Mouse (Mus musculus) liver, postnatal 0 days (tissue): Measurements from ENCODE around the gene Plxna4. TPM values are rescaled to one million over a fixed set of nuclear protein-coding genes. Genes with fewer than 3 reads are reported as not detected.

Source experiments
- ATAC-seq: fragments of 200-750 bp; cut with Nextera tagmentation; 2 replicates; pipeline ENCODE4 v1.8.0; 2017; ENCODE audit warnings: mild to moderate bottlenecking, moderate library complexity
- DNase-seq: peaks from one replicate; pipeline ENCODE4 v3.0.0-alpha.2; 2016
- H3K27ac ChIP-seq: fragments of 300-500 bp; sonication (generic); 2 replicates; pipeline ENCODE4 v1.5.1; 2014; ENCODE audit warnings: antibody characterized with exemption, moderate library complexity, mild to moderate bottlenecking, low read depth
- H3K27me3 ChIP-seq: fragments of 300-500 bp; sonication (generic); 2 replicates; pipeline ENCODE4 v1.6.1; 2014; ENCODE audit warnings: low read length, control low read depth, mixed read lengths; ENCODE audit not compliant: insufficient read depth
- H3K36me3 ChIP-seq: fragments of 300-500 bp; sonication (generic); replicated peaks from 2 replicates; pipeline ENCODE4 v1.6.1; 2014; ENCODE audit warnings: mild to moderate bottlenecking, control low read depth, low read length, moderate library complexity, mixed read lengths; ENCODE audit not compliant: insufficient read depth
- H3K4me1 ChIP-seq: fragments of 300-500 bp; sonication (generic); 2 replicates; pipeline ENCODE4 v1.6.1; 2014; ENCODE audit warnings: antibody characterized with exemption, mild to moderate bottlenecking, control low read depth; ENCODE audit not compliant: insufficient read depth
- H3K4me2 ChIP-seq: fragments of 300-500 bp; sonication (generic); 2 replicates; pipeline ENCODE4 v1.6.1; 2014; ENCODE audit warnings: low read depth, mild to moderate bottlenecking, low read length, moderate library complexity, mixed read lengths
- H3K4me3 ChIP-seq: fragments of 300-500 bp; sonication (generic); 2 replicates; pipeline ENCODE4 v1.5.1; 2014; ENCODE audit warnings: low read depth, low read length
- H3K9ac ChIP-seq: fragments of 300-500 bp; sonication (generic); replicated peaks from 2 replicates; pipeline ENCODE4 v1.6.1; 2014; ENCODE audit warnings: mild to moderate bottlenecking, moderate library complexity
- H3K9me3 ChIP-seq: fragments of 300-500 bp; sonication (generic); 2 replicates; pipeline ENCODE4 v1.6.1; 2016; ENCODE audit warnings: mild to moderate bottlenecking, control low read depth, low read length, mixed read lengths
- CTCF ChIP-seq: sonication (generic); IDR thresholded peaks from 2 replicates; pipeline ENCODE4 v1.5.1; 2016; ENCODE audit warnings: antibody characterized with exemption, low read depth
- EP300 ChIP-seq: IDR thresholded peaks from 2 replicates; pipeline ENCODE4 v1.6.1; 2016; ENCODE audit warnings: antibody characterized with exemption, low read depth, mild to moderate bottlenecking
- WGBS: fragments of 180-500 bp; shearing (Covaris S2); extraction: QIAGEN DNeasy Blood & Tissue Kit; methylation state at CpG from one replicate; pipeline ENCODE4 v1.1.7; 2014; ENCODE audit not compliant: insufficient replicate concordance; 5-methylcytosine and 5-hydroxymethylcytosine counted together
- polyA plus RNA-seq: library from polyadenylated mRNA; unstranded; fragments of >200 nt; fragmentation: Nextera tagmentation; extraction: Ambion mirVana; gene quantifications from 2 replicates; pipeline ENCODE4 v1.2.1, GENCODE M21; 2015

The Plxna4 gene
- polyA plus RNA-seq, 1 experiment from 2014 or later: 0.36 TPM

DNA sequence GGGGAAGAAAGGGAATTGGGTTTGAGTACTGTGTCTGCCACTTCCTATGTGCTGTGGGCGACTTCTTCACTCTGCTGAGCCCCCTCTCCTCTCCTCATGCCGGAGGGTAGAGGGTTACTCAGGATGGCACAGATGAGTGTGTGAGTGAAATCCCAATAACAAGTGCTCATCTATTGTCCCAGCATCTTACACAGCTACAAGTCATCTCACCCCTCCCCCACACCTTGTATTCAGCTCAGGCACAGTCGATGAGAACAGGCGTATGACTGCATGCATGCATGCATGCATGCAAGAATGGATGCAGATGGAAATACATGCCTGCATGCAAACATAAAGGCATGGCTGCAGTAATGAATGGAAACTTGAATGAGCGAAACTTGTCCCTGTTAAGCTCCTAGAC lies 327.7 kb downstream of the Plxna4 start:
- H3K27ac ChIP-seq: no peak overlapping the region
- H3K36me3 ChIP-seq: no peaks in the 10 kb centered on the region
- H3K27me3 ChIP-seq: no peaks in the 10 kb centered on the region
- TF ChIP-seq EP300: no peak
- TF ChIP-seq CTCF: no peak
- ATAC-seq (no peak), DNase-seq (no peak)
- H3K4me2 ChIP-seq: no peak overlapping the region
- 71% methylated on average over 5 of the region's 5 CpGs for WGBS
- H3K4me3 ChIP-seq: no peak overlapping the region
- H3K4me1 ChIP-seq: no peaks in the 10 kb centered on the region
- H3K9ac ChIP-seq: no peak overlapping the region
- H3K9me3 ChIP-seq: no peaks in the 10 kb centered on the region

DNA sequence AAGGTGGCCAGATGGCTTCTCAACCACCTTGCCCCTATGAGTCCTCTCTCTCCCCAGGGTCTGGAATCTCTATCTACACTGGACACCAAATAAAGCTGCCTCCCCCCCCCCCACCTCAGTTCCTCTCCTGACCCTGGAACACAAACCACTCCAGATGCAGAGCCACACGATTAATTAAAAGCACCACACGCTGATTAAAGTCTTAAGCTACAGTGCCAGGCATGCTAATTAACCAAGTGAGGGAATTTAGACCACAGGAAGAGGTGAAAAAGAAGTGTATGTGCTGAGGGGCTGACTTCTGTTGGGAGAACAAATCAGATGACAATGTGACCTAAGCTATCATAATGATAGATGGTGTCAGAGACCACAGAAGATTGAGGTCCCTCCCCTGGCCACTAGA lies 332.8 kb downstream of the Plxna4 start:
- no peak for DNase-seq
- H3K4me1 ChIP-seq: no peaks in the 10 kb centered on the region
- no peak overlapping the region for H3K27ac ChIP-seq
- WGBS: 45% methylated on average over 2 of the region's 2 CpGs
- ATAC-seq: no peak
- no peak overlapping the region for H3K9ac ChIP-seq
- H3K4me3 ChIP-seq: no peak overlapping the region
- no peaks in the 10 kb centered on the region for H3K9me3 ChIP-seq
- no peak overlapping the region for H3K4me2 ChIP-seq
- TF ChIP-seq EP300 (no peak), CTCF (no peak)
- H3K36me3 ChIP-seq: no peaks in the 10 kb centered on the region
- no peaks in the 10 kb centered on the region for H3K27me3 ChIP-seq

DNA sequence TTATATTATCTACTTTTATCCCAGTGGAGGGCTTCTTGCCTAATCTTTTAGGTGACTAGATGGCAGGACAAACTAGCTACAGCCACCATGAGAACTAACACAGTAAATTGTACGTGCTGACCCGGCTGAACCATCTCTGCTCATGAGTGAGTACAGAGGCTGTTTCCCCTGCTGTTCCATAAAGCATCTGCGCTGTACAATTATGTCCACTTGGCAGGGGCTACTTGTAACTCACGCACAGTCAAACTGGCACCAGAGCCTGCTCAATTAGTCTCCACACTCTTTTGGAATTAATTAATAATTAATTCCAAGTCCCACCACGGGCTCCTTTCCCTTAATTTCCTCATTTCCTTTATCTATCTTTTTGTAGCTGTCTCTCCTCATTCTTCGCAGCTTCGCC lies 335.8 kb downstream of the Plxna4 start:
- no peak overlapping the region for H3K4me2 ChIP-seq
- H3K4me1 ChIP-seq: no peaks in the 10 kb centered on the region
- WGBS: 82% methylated on average over 7 of the region's 7 CpGs
- no peaks in the 10 kb centered on the region for H3K27me3 ChIP-seq
- no peaks in the 10 kb centered on the region for H3K9me3 ChIP-seq
- H3K36me3 ChIP-seq: no peaks in the 10 kb centered on the region
- no peak overlapping the region for H3K4me3 ChIP-seq
- H3K27ac ChIP-seq: no peak overlapping the region
- TF ChIP-seq CTCF: no peak
- TF ChIP-seq EP300: no peak
- no peak overlapping the region for H3K9ac ChIP-seq
- ATAC-seq (no peak), DNase-seq (no peak)

DNA sequence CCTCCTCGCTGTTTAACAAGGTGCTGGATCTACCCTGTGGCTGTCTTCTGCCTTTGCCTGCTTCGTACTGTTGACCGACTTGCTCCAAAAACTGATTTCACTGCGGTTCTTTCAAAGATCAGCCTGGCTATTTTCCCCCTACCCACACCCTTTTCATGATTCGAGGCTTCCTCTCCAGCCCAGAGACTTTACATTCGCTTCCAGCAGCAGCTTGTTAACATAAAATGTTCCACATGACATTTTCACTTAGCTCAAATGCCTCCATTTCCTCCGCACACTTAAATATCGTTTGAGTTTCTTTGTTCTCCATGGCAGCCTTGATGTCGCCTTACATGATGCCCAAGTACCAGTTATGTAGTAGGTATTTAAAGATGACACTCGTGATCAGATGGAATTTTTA lies 336.3 kb downstream of the Plxna4 start:
- no peak overlapping the region for H3K9ac ChIP-seq
- no peaks in the 10 kb centered on the region for H3K27me3 ChIP-seq
- H3K9me3 ChIP-seq: no peaks in the 10 kb centered on the region
- no peak for ATAC-seq
- H3K36me3 ChIP-seq: no peaks in the 10 kb centered on the region
- no peak overlapping the region for H3K4me2 ChIP-seq
- TF ChIP-seq CTCF: no peak
- TF ChIP-seq EP300: no peak
- H3K4me3 ChIP-seq: no peak overlapping the region
- WGBS: 75% methylated on average over 10 of the region's 10 CpGs
- H3K27ac ChIP-seq: no peak overlapping the region
- H3K4me1 ChIP-seq: no peaks in the 10 kb centered on the region
- no peak for DNase-seq

DNA sequence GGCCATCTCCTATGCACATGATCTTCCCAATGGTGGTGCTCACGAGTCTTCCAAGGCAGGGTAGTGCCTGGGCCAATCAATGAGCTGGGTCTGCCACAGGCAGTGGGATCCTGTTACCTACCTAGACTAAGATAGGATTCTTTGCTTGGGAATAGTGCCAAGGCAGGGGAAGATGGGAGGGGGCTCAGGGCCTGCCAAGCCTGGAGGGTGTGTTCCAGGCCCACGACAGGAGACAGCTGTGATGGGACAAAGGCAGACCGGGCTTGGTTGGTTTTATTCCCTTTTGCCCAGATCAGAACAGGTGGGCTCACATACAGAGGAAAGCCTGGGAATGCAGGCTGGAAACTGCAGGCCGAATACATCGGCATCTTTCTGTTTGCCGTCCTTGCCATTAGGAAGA lies 342.0 kb downstream of the Plxna4 start:
- Histone ChIP-seq H3K9ac (no peak overlapping the region), H3K4me3 (no peak overlapping the region), H3K27ac (no peak overlapping the region), H3K9me3 (no peaks in the 10 kb centered on the region), H3K36me3 (no peaks in the 10 kb centered on the region), H3K27me3 (no peaks in the 10 kb centered on the region), H3K4me2 (no peak overlapping the region), H3K4me1 (no peaks in the 10 kb centered on the region)
- TF ChIP-seq EP300: no peak
- TF ChIP-seq CTCF: no peak
- WGBS: 73% methylated on average over 6 of the region's 6 CpGs
- no peak for DNase-seq
- ATAC-seq: no peak

DNA sequence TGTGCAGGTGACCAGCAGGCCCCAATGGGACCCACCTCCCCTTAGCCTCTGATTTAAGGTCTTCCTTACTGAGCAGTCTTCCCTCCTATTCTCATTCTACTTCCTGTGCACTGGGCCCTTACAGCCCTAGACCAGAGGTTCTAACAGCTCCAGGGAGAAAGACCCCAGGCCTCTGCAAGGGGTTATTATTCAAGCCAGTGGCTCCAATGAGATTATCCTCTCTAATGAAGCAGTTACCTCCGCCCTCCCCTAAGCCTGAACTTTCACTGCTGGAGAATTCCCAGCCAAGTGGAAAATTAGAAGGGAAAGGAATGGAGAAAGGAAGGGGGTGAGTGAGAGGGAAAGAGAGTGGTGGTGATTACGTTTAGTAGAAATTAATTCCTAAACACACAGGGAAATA lies 345.0 kb downstream of the Plxna4 start:
- no peak overlapping the region for H3K4me3 ChIP-seq
- H3K9me3 ChIP-seq: no peaks in the 10 kb centered on the region
- no peaks in the 10 kb centered on the region for H3K36me3 ChIP-seq
- H3K9ac ChIP-seq: no peak overlapping the region
- H3K27ac ChIP-seq: no peak overlapping the region
- WGBS: 63% methylated on average over 2 of the region's 2 CpGs
- DNase-seq (no peak), ATAC-seq (no peak)
- no peaks in the 10 kb centered on the region for H3K4me1 ChIP-seq
- no peaks in the 10 kb centered on the region for H3K27me3 ChIP-seq
- H3K4me2 ChIP-seq: no peak overlapping the region
- TF ChIP-seq EP300 (no peak), CTCF (no peak)

DNA sequence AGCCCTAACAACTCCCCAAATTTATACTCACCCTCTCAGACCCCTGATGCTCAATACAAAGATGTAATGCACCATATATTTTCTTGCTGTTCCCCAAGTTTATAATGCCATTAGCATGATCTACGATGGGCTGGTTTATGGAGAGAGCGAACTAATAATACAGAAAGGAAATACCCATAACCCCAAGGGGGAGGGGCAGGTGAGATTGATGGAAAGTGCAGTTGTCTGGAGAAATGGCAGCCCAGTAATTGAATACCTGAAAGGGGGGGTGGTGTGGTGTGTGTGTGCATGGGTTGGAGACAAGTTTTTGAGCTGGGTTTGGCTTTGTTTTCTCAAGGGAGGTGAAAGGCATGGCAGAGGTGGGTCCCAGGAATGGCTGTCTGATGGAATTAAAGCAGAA lies 356.6 kb downstream of the Plxna4 start:
- Histone ChIP-seq H3K9ac (no peak overlapping the region), H3K27me3 (no peaks in the 10 kb centered on the region), H3K9me3 (no peaks in the 10 kb centered on the region), H3K4me1 (no peaks in the 10 kb centered on the region), H3K4me2 (no peak overlapping the region), H3K36me3 (no peaks in the 10 kb centered on the region), H3K4me3 (no peak overlapping the region), H3K27ac (no peak overlapping the region)
- no peak for ATAC-seq
- WGBS: 82% methylated on average over 2 of the region's 2 CpGs
- TF ChIP-seq CTCF (no peak), EP300 (no peak)
- no peak for DNase-seq
